Mouse (Mus musculus) bone marrow macrophage, adult 2 months (primary cell): ENCODE measurements around the gene Mrps6.

ENCODE experiments used
- CTCF ChIP-seq: IDR thresholded peaks from 2 replicates; pipeline ENCODE4 v1.5.1; 2012; ENCODE audit warnings: low read depth, mild to moderate bottlenecking, low read length, moderate library complexity
- POLR2A ChIP-seq: IDR thresholded peaks from 2 replicates; pipeline ENCODE4 v1.6.1; 2012; ENCODE audit warnings: mild to moderate bottlenecking, low read depth, low read length, borderline replicate concordance

DNA sequence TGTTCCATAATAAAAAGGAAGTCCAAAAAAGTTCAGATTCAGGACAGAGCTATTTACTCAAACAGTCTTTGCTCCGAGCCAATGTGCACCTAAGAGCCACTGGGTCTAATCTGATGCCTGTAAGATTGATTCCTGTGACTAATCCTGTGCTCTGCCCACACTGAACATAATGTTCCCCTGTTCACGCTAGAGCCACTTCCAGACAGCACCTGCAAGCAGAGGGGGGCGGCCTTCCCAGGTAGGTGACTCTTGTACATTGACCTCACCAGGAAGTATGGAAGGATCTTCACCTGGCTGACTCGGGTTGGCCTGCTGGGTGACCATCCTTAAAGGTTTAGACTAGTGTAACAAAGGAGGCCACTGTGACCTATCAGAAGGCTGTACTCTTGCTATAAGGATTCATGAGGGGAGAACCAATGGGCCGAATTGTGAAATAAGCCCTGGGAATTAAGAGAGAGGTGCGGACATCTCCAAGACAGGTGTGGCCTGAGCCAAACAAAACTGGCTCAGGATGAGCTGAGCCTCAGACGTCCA, 6.2 kb upstream of the Mrps6 start:
- TF ChIP-seq CTCF (no peak), POLR2A (no peak)
